Mouse (Mus musculus): ENCODE measurements around the gene Nsun4.

Gene Nsun4

GRCm38 (mm10) chr4:116053399-116053961, at the start of gene Nsun4:
Gene Nsun4, minus strand, starts transcription at chr4:116053876.
- peak; percentile 94 for DNase-seq

DNA sequence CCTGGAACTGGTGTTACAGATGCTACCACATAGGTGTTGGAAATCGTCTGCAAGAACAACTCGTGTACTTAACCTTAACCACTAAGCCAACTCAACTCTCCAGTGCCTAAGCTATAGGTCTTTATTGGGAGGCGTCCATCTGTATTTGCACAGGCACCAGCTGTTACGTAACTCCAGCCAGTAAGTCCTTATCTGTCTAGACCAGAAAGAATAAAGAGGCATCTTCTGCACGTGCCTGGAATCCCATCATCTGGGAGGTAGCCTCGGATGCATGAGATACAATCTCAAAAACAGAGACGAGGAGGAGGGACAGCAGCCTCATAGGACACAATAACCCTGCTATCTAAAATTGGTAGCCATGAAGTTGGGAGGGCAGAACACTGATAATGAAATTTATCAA, 47.3 kb upstream of the Nsun4 start:
- no peak for DNase-seq

- DNase-seq = no peak
Measured at GRCm38 (mm10) chr4:116097211-116097610, 43.5 kb upstream of the Nsun4 start.

GRCm38 (mm10) chr4:116096291-116096690, 42.6 kb upstream of the Nsun4 start:
- DNase-seq = no peak

- DNase-seq = peak; percentile 36
Measured at GRCm38 (mm10) chr4:116088510-116089249, 35.0 kb upstream of the Nsun4 start.

- no peak for DNase-seq
Measured at GRCm38 (mm10) chr4:116077240-116078095, 23.8 kb upstream of the Nsun4 start.

DNA sequence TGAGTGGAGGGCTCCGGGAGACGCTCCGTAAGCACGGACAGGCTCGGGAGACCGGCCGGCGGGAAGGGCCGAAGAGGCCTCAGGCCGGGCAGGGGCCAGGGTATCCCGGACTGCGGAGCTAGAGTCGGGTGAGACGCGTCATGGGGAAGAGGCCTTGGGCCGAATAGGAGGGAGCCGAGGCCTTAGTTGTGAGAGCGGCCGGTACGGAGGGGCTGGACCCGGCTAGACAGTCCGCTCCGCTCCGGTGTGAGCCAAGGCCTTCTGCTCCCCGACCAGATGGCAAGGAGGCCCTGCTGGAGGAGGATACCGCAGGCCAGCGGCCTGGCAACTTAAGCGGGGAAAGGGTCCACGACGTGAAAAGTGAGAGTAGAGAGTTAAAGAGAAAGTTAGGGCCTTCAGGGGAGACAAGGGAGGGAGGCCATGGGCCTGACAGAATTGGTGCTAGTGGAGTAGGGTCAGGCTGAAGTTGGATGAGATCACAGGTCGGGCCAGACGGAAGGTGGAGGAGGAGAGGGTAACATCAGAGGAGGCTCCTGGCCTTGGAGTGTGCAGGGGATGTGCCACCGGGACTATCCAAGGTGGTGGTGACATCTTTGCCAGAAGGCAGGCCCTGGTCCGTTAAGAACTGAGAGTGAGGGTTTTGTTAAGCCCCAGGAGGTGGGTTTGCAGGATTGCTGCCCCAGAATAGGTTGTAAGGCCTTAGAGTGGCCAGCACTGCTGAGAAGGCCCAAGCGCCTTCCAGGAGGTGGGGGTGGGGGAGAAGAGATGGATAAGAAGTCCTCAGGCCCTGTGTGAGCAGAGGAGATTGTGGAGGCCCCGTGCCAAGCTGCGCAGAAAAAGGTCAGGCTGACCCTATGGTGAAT, 22.9 kb upstream of the Nsun4 start:
- no peak for DNase-seq

GRCm38 (mm10) chr4:116075631-116076368, 22.1 kb upstream of the Nsun4 start:
- peak; percentile 83 for DNase-seq

DNA sequence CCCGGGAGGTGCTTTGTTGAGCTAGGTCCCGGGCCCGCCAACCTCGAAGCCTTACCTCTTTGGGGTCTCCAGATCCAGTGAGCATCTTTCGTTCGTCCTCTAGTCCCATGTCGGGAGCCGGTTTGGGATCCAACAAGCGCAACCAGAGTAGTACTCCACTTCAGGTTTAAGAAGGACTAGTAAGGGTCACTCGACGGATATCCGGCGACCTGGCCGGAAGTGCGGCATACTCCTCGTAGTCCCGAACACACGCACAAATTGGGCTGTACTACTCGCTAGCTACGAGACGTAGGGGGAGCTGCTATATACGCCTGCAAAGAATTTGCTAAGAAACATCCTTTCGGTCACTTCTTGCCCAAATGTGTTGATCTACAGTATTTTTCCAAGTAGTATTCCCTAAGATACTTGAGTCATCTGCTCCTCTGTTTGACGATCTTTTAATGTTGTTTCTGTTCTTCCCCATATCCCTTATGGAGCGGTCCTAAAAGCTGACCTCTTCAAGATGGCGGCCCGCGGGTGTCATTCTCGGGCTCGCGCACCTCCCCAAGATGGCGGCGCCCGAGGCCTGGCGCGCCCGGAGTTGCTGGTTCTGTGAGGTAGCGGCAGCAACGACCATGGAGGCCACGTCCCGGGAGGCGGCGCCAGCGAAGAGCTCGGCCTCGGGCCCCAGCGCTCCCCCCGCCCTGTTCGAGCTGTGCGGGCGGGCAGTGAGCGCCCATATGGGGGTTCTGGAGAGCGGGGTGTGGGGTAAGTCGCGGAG, 21.4 kb upstream of the Nsun4 start, which contains the start of the genes Uqcrh and Lrrc41:
Uqcrh (minus strand) TSS at position 211 of the 760 bp plus-strand sequence.
Lrrc41 (plus strand) TSS at position 409 of the 760 bp plus-strand sequence.
- peak; percentile 96 for DNase-seq

- DNase-seq = no peak
Measured at GRCm38 (mm10) chr4:116074145-116074675, 20.5 kb upstream of the Nsun4 start.

GRCm38 (mm10) chr4:116073146-116073545, 19.5 kb upstream of the Nsun4 start:
- DNase-seq = no peak

DNA sequence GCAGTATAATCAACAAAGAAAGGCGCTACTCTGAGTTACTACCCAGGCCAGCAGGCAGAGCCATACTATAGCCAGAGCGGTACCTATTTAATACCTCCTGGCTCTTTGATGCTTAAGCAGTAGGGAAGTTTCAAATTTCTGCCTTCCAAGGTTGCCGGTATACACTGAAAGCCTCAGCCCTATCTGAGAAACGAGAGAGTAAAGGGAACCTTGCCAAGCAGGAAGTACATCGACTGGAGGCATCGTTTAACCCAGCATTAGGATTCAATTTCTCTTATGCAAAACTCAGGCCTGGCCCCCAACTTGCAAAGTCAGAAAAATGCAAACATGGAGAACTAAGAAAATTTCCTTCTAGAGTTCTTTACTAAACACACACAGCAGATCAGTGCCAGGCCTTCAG, 16.4 kb upstream of the Nsun4 start:
- no peak for DNase-seq

DNA sequence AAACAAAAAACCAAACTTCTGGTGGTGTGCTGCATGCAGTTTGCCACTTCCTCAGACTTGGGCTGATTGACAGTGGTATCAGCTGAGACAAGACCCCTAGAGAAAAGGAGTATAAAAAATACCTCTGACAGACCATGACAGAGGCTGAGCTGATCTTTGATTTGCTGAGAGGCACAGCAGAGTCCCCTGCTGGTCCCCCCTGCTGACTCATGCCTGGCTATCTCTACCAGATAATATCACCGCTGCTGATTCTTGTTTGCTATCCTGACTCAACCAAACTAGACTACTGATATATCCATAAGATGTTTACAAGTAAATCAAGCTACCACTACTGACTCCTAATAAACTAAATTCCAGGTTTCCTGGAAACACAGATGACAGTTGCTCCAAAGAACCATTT, 10.2 kb upstream of the Nsun4 start:
- no peak for DNase-seq

DNA sequence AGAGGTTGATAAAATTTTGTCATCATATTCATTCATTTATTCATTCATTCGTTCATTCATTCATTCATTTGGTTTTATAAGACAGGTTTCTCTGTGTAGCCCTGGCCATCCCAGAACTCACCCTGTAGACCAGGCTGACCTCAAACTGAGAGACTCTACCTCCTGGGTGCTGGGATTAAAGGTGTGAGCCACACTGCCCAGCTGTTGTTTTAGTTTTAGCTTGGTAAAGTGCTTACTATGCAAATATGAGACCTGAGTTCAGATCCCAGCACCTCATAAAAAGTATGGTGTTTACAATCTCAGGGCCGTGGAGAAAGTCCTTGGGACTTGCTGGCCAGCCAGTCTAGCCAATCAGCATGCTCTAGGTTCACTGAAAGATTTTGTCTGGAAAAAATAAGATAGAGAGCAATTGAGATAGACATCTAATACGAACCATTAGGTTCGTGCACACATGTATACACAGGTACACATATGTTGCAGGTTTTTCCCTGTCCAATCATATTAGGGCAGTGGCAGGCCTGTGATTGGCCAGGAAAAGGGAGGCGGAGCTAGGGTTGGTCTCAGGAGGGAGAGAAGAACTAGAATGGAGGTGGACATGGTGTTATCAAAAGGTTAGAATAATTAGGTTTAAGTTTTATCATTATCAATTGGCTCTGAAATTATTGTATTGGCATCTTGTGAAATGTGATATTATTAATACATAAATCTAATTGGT, 5.5 kb upstream of the Nsun4 start:
- DNase-seq = no peak

GRCm38 (mm10) chr4:116057559-116057958, 3.9 kb upstream of the Nsun4 start:
- no peak for DNase-seq

DNA sequence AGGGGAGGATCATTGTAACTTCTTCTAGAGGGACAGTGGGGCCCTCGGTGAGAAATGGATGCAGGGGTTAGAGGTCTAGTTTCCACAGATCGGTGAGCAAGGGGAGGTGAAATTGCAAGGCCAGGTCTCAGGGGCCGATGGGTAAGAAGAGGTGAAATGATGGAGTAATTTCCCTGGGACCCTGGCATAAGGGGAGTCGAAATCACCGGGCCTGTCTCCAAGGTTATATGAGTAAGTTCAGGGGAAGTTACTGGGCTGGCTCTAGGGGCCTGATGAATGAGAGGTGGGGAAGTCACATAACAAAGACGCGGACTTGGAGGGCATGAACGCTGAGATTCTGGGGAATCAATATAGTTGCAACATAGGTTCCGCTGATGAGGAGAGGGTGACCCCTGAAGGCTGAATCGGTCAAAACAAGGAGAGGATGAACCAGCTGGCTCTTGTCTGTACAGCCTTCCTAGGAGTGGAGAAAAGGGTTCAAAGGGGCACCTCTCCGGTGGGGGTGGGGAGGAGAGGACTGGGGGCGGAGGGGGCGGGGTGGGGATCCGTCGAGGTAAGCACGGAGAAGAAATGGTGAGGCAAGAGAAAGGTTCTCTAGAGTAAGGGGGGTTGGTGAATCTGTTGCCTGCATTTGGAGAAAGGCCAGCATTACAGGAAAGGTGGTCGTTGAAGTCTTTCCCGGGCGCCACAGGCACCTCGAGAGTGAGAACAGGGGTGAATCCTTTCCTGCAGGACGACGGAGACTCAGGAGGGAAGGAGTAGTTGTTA, 966 bp downstream of the Nsun4 start:
- DNase-seq = peak; percentile 67

GRCm38 (mm10) chr4:116049211-116049610, 4.5 kb downstream of the Nsun4 start:
- no peak for DNase-seq

DNA sequence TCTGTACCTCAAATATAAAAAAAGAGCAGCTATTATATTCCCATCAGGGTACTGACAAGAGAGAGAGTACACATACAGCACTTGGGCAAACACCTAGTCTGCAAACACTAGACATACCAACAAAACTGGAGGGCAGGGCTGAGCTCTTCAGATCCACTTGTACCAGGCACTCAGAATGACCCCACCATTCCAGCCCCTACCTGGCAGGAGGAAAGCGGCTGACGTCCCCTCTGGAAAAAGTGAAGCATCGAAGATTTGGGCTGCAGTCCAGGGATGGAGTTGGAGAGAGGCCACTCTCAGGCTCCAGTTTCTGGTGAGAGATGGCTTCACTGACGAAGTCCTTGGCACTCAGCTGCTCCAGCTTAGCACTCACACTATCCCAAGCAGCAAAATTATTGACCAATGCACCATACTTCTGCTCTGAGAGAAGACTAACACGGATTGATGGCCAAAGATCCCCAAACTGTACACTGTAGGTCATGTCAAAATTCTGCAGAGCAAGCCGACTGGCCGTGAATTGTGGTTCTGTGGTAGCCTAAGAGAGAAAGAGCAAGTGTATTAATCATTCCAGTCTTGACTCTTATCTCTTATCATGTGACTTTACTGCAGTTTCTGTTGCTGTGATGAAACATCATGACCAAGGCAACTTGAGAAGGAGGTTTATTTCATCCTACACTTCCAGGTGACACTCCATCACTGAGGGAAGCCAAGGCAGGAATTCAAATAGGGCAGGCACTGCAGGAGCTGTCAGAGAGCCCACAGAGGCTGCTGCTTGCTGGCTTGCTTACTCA, 5.4 kb downstream of the Nsun4 start:
- no peak for DNase-seq
